Mouse (Mus musculus): ENCODE measurements around the gene Specc1. TPM values are rescaled to one million over a fixed set of nuclear protein-coding genes. Genes with fewer than 3 reads are reported as not detected.

Gene Specc1
- polyA plus RNA-seq, 1 experiment from 2014 or later, result 10.2 TPM

DNA sequence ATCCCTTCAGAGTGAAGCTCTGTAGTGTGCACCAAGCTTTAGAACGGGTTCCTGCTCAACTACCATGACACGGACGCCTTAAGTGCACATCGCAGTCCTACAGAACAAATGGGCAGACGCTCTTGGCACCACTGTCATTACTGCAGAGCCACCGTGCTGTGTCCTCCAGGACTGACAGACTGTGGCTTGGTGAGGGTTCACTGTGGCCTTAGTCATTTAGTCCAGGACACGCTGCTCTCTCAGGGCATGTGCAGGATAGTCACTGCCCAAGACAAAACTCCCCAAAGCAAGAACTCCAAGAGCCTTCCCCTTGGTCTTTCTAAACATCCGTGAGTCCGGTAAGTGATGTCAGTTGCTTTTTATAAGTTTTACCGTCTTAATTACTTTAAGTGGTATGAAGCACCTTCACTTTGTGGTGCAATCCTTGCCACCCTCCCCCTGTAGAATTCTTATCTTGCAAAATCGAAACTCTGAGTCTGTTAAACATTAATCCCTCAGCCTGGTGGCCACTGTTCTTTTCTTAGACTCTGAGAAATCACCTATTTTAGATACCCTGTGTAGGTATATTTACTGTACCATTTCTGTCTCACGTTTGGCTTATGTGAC lies 256.9 kb downstream of the Specc1 start:
- no peak for ATAC-seq (ENCODE audit: low read depth)
- WGBS, result 94% methylated on average over 12 of the region's 12 CpGs
- no peak overlapping the region for H3K27ac ChIP-seq (replicated peaks)
- H3K4me3 ChIP-seq, result no peak overlapping the region
- H3K9me3 ChIP-seq, result no peaks in the 10 kb centered on the region
- no peaks in the 10 kb centered on the region for H3K4me1 ChIP-seq (replicated peaks)
- no peak overlapping the region for H3K9ac ChIP-seq
- H3K36me3 ChIP-seq, result 0 out of 2 replicates have a peak, but pooled peaks cover 7% of the 10 kb centered on the region
- H3K27me3 ChIP-seq, result no peaks in the 10 kb centered on the region
- H3K4me2 ChIP-seq, result no peak overlapping the region

GRCm38 (mm10) chr11:62215107-62215506 lies 258.5 kb downstream of the Specc1 start:
- WGBS, result 59% methylated on average over 2 of the region's 2 CpGs
- Histone ChIP-seq H3K4me3 (no peak overlapping the region), H3K36me3 (peaks cover 11% of the 10 kb centered on the region; the same call in 1 of the 2 replicates), H3K4me2 (no peak overlapping the region), H3K9ac (no peak overlapping the region), H3K9me3 (no peaks in the 10 kb centered on the region), H3K27me3 (no peaks in the 10 kb centered on the region), H3K27ac (replicated peaks) (no peak overlapping the region), H3K4me1 (replicated peaks) (no peaks in the 10 kb centered on the region)
- ATAC-seq (ENCODE audit: low read depth), result no peak

- no peaks in the 10 kb centered on the region for H3K9me3 ChIP-seq
- no peaks in the 10 kb centered on the region for H3K4me1 ChIP-seq (replicated peaks)
- no peak overlapping the region for H3K9ac ChIP-seq
- no peak for ATAC-seq (ENCODE audit: low read depth)
- no peak overlapping the region for H3K4me2 ChIP-seq
- H3K27me3 ChIP-seq, result no peaks in the 10 kb centered on the region
- H3K4me3 ChIP-seq, result no peak overlapping the region
- no peak overlapping the region for H3K27ac ChIP-seq (replicated peaks)
- 49% methylated on average over 6 of the region's 6 CpGs for WGBS
- H3K36me3 ChIP-seq, result peaks cover 17% of the 10 kb centered on the region; the same call in 1 of the 2 replicates
Measured at GRCm38 (mm10) chr11:62217751-62218150, 261.2 kb downstream of the Specc1 start.

GRCm38 (mm10) chr11:62220756-62221510 lies 264.4 kb downstream of the Specc1 start:
- WGBS, result 84% methylated on average over 7 of the region's 7 CpGs
- Histone ChIP-seq H3K9me3 (no peaks in the 10 kb centered on the region), H3K4me1 (replicated peaks) (no peaks in the 10 kb centered on the region), H3K4me2 (no peak overlapping the region), H3K27ac (replicated peaks) (no peak overlapping the region), H3K36me3 (peaks cover 12% of the 10 kb centered on the region; the same call in 1 of the 2 replicates), H3K4me3 (no peak overlapping the region), H3K27me3 (no peaks in the 10 kb centered on the region), H3K9ac (no peak overlapping the region)
- no peak for ATAC-seq (ENCODE audit: low read depth)

DNA sequence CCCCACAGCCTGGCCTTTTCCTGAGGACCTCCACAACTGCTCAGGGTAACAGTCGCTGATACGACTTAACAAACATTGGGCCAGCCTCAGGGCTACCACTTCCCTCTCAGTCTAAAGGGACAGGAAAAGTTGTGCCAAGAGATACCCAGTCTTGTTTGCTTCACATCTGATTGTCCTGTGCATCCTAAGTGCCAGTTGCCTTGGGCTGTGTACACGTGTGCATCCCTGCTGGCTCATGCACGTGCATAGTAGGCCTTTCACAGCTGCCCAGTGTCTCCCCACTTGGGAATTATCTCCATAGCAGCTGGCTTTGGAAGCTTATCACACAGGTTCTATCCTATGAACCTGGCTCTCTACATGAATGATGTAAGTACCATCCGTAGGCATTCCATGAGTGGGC lies 266.9 kb downstream of the Specc1 start:
- H3K27me3 ChIP-seq, result no peaks in the 10 kb centered on the region
- H3K4me1 ChIP-seq (replicated peaks), result no peaks in the 10 kb centered on the region
- ATAC-seq (ENCODE audit: low read depth), result no peak
- H3K4me2 ChIP-seq, result no peak overlapping the region
- H3K27ac ChIP-seq (replicated peaks), result no peak overlapping the region
- H3K9ac ChIP-seq, result no peak overlapping the region
- 90% methylated on average over 5 of the region's 5 CpGs for WGBS
- H3K36me3 ChIP-seq, result peaks cover 12% of the 10 kb centered on the region; the same call in 1 of the 2 replicates
- no peaks in the 10 kb centered on the region for H3K9me3 ChIP-seq
- no peak overlapping the region for H3K4me3 ChIP-seq

DNA sequence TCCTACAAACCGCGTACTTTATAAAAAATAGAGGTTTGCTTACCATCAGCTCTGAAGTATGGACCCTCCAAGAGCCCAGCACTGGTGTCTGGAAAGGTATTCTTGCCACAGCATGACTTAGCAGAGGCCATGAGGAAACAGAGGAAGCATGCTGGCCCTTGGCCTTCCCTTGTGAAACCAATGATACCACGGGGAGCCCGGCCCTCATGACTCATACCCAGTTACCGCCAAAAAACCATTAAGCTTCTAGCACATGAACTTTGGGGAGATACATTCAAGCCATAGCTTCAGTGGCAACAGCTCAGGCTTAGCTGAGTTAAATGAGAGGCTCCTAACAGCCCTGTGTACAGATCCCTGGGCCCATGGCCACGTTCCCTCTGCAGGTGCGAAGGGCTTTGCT lies 267.4 kb downstream of the Specc1 start:
- peaks cover 12% of the 10 kb centered on the region; the same call in 1 of the 2 replicates for H3K36me3 ChIP-seq
- no peak overlapping the region for H3K9ac ChIP-seq
- no peaks in the 10 kb centered on the region for H3K4me1 ChIP-seq (replicated peaks)
- H3K27me3 ChIP-seq, result no peaks in the 10 kb centered on the region
- H3K27ac ChIP-seq (replicated peaks), result no peak overlapping the region
- H3K4me2 ChIP-seq, result no peak overlapping the region
- no peak for ATAC-seq (ENCODE audit: low read depth)
- WGBS, result 96% methylated on average over 7 of the region's 7 CpGs
- no peaks in the 10 kb centered on the region for H3K9me3 ChIP-seq
- no peak overlapping the region for H3K4me3 ChIP-seq

DNA sequence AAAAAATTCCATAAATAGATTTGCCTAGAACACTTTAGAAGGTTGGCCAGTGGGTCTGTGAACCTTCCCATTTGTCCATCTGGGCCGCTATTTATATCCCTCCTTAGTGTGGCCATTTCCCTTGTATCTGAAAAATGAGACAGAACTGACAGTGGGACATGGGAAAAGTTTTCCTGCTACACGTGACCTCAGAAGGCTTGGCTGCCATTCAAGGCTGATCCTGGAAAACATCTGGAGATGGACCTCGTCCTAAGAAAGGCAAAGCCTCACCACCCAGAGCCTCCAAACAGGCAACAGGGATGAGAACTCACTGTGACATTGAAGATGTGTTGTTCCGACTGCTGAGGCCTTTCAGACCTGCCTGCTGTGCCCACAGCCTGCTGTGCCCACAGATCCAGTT lies 268.2 kb downstream of the Specc1 start:
- no peak overlapping the region for H3K27ac ChIP-seq (replicated peaks)
- H3K4me2 ChIP-seq, result no peak overlapping the region
- no peaks in the 10 kb centered on the region for H3K9me3 ChIP-seq
- ATAC-seq (ENCODE audit: low read depth), result no peak
- H3K4me3 ChIP-seq, result no peak overlapping the region
- H3K27me3 ChIP-seq, result no peaks in the 10 kb centered on the region
- no peak overlapping the region for H3K9ac ChIP-seq
- no peaks in the 10 kb centered on the region for H3K4me1 ChIP-seq (replicated peaks)
- 77% methylated on average over 4 of the region's 4 CpGs for WGBS
- H3K36me3 ChIP-seq, result 0 out of 2 replicates have a peak, but pooled peaks cover 8% of the 10 kb centered on the region

GRCm38 (mm10) chr11:62240631-62241261 lies 284.2 kb downstream of the Specc1 start:
- 87% methylated on average over 12 of the region's 12 CpGs for WGBS
- no peak for ATAC-seq (ENCODE audit: low read depth)
- H3K36me3 ChIP-seq, result no peaks in the 10 kb centered on the region

DNA sequence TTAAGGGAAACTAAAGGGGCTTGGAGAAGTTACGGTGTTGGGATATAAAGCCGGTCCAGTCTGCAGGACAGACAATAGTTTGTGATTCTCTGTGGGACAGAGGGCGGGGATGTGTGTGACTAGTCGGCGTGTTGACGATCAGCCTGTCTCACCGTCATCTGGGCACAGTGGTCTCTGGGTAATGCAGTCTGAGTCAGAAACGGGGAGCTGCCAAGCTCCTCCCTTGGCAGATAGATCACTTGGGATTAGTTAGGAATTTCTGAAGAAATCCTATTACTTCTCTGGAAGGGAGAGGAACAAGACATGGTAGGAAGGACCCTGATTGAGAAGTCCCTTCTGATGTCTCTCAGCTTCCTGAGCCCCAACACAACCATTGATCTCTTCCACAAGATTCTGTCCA lies 287.3 kb downstream of the Specc1 start:
- 92% methylated on average over 8 of the region's 8 CpGs for WGBS
- H3K27ac ChIP-seq (replicated peaks), result no peak overlapping the region
- no peak overlapping the region for H3K9ac ChIP-seq
- ATAC-seq (ENCODE audit: low read depth), result no peak
- peaks cover 4% of the 10 kb centered on the region for H3K4me1 ChIP-seq (replicated peaks)
- no peaks in the 10 kb centered on the region for H3K36me3 ChIP-seq
- H3K4me3 ChIP-seq, result no peak overlapping the region
- H3K9me3 ChIP-seq, result no peaks in the 10 kb centered on the region
- no peak overlapping the region for H3K4me2 ChIP-seq
- peaks cover 15% of the 10 kb centered on the region; the same call in 1 of the 2 replicates for H3K27me3 ChIP-seq

More at GRCm38 (mm10) chr11:62240631-62241261, 284.2 kb downstream of the Specc1 start:
- Histone ChIP-seq H3K9ac (no peak overlapping the region), H3K27me3 (no peaks in the 10 kb centered on the region), H3K27ac (replicated peaks) (no peak overlapping the region), H3K4me2 (no peak overlapping the region), H3K9me3 (no peaks in the 10 kb centered on the region), H3K4me1 (replicated peaks) (no peaks in the 10 kb centered on the region), H3K4me3 (no peak overlapping the region)

DNA sequence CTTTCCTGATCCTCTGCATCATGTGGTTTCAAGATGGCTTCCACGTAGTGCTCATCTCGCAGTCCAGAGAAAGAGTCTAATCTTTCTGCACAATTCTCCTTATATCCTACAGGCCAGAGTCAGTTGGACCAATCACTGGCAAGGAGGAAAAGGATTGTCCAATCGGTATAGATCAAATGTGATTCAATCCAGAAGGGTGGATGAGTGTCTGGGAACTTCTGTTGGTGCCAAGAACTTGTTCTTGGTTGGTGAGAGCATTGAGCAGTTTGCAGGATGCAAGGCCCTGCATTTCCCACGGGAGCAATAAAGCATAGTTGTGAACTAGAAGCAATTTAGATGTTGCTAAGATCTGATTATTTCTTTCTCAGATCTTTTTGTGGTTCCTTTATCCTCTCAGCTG lies 287.9 kb downstream of the Specc1 start:
- Histone ChIP-seq H3K4me2 (no peak overlapping the region), H3K9me3 (no peaks in the 10 kb centered on the region), H3K4me1 (replicated peaks) (peaks cover 9% of the 10 kb centered on the region), H3K27ac (replicated peaks) (no peak overlapping the region), H3K27me3 (peaks cover 18% of the 10 kb centered on the region), H3K36me3 (no peaks in the 10 kb centered on the region), H3K9ac (no peak overlapping the region), H3K4me3 (no peak overlapping the region)
- no peak for ATAC-seq (ENCODE audit: low read depth)
- WGBS, result 94% methylated on average over 4 of the region's 4 CpGs

GRCm38 (mm10) chr11:62247759-62248400 lies 291.3 kb downstream of the Specc1 start:
- no peak for ATAC-seq (ENCODE audit: low read depth)
- H3K4me3 ChIP-seq, result peak overlapping the region; percentile 65
- H3K27me3 ChIP-seq, result peaks cover 38% of the 10 kb centered on the region
- no peaks in the 10 kb centered on the region for H3K9me3 ChIP-seq
- peak overlapping the region; percentile 67 for H3K9ac ChIP-seq
- peaks cover 24% of the 10 kb centered on the region for H3K4me1 ChIP-seq (replicated peaks)
- H3K27ac ChIP-seq (replicated peaks), result no peak overlapping the region
- no peaks in the 10 kb centered on the region for H3K36me3 ChIP-seq
- 40% methylated on average over 18 of the region's 18 CpGs for WGBS
- peak overlapping the region; percentile 95 for H3K4me2 ChIP-seq
